Mouse (Mus musculus): Measurements from ENCODE around the gene Taz. TPM values are rescaled to one million over a fixed set of nuclear protein-coding genes. Genes with fewer than 3 reads are reported as not detected.
A peak's percentile ranks its signal among the peaks of the same experiment; 100 is the strongest.

The Taz gene
- total and polyA plus RNA-seq, 3 experiments, result 28.0 to 34.1 TPM; not detected in 1

DNA sequence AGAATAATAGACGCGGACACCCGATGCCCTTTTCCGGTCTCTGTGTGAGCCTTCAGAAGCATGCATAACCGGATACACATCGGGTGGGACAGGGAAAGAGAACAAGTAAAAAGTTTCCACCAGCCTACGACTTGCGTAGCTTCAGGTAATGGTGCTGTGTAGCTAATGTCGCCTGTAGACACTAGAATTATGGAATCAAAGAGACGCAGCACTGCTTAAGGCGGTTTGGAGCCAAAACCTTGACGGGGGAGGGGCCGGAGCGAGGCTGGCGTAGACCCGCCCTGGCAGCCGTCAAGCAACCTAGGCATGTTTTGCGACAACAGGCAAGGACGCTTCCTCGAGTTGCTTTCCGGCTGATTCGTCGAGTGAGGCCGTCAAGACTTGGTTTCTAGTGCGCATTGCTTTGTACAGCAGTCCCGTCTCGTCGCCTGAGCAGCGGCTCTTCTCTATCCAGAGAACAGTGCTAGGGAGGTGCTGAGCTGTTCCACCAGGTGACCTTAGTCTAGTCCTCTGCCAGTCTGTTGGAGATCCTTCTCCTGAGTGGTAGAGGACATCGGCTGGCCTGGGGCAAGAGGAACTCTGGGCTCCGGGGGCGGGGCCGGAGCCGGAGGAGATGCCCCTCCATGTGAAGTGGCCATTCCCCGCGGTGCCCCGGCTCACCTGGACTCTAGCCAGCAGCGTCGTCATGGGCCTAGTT, 831 bp downstream of the Taz start (continued):
- no peak for TF ChIP-seq MEF2A (IDR thresholded peaks at IDR 0.05; ENCODE audit: extremely low read depth, insufficient replicate concordance, low read depth, low read length, poor library complexity, severe bottlenecking)
- no peak for TF ChIP-seq MYB (IDR thresholded peaks at IDR 0.05; ENCODE audit: low read depth, low read length)
- no peak for TF ChIP-seq CHD1 (IDR thresholded peaks at IDR 0.05; ENCODE audit: low read depth, low read length)
- TF ChIP-seq USF1 (IDR thresholded peaks at IDR 0.05; ENCODE audit: low read depth, low read length), result no peak
- TF ChIP-seq USF2 (IDR thresholded peaks at IDR 0.05; ENCODE audit: borderline replicate concordance in 1 of 2, insufficient read depth in 1 of 2, low read depth in 1 of 2, low read length in 2 of 2), result no peak
- TF ChIP-seq RAD21 (IDR thresholded peaks at IDR 0.05; ENCODE audit: low read depth, low read length), result no peak
- peak; percentile 87 for TF ChIP-seq NELFE (IDR thresholded peaks at IDR 0.05; ENCODE audit: low read depth, low read length)
- no peak for TF ChIP-seq ZNF384 (IDR thresholded peaks at IDR 0.05; ENCODE audit: low read depth, low read length)

- H3K36me3 ChIP-seq (ENCODE audit: control insufficient read depth in 1 of 2, insufficient read depth in 2 of 2, low read length in 2 of 2), result peaks cover 0 to 11% of the 10 kb centered on the region in 2 experiments; a peak in 3 of 4 replicates
- H3K27me3 ChIP-seq (ENCODE audit: control insufficient read depth in 1 of 2, insufficient read depth in 2 of 2, low read length in 2 of 2), result no peaks in the 10 kb centered on the region
- H3K9me3 ChIP-seq (replicated peaks; ENCODE audit: insufficient read depth, low read length), result no peaks in the 10 kb centered on the region
- H3K27ac ChIP-seq (ENCODE audit: control insufficient read depth, low read depth, low read length), result peak overlapping the region; percentile 72
- peak; percentile 30 for DNase-seq (ENCODE audit: low read depth, low spot score)
- H3K79me2 ChIP-seq (ENCODE audit: control insufficient read depth, insufficient read depth, low read length, poor library complexity), result peaks cover 13% of the 10 kb centered on the region
- peak overlapping the region; percentile 86 for H3K9ac ChIP-seq (ENCODE audit: control insufficient read depth, low read depth, low read length, poor library complexity, severe bottlenecking)
- H3K4me1 ChIP-seq (ENCODE audit: control insufficient read depth in 1 of 2, insufficient read depth in 2 of 2, low read length in 2 of 2), result peaks cover 0 to 11% of the 10 kb centered on the region in 2 experiments; a peak in 2 of 4 replicates
- peak overlapping the region; percentile 72 to 76 for H3K4me3 ChIP-seq (ENCODE audit: control insufficient read depth in 1 of 2, insufficient read depth in 1 of 2, low read depth in 2 of 2, low read length in 2 of 2)
- TF ChIP-seq TAL1 (IDR thresholded peaks at IDR 0.05; ENCODE audit: low read length), result no peak
- peak; percentile 23; the same call in 1 of the 2 replicates for TF ChIP-seq ELF1 (IDR thresholded peaks at IDR 0.05; ENCODE audit: low read depth, low read length)
Observed at GRCm38 (mm10) chrX:74283092-74283437, 1.4 kb downstream of the Taz start.

DNA sequence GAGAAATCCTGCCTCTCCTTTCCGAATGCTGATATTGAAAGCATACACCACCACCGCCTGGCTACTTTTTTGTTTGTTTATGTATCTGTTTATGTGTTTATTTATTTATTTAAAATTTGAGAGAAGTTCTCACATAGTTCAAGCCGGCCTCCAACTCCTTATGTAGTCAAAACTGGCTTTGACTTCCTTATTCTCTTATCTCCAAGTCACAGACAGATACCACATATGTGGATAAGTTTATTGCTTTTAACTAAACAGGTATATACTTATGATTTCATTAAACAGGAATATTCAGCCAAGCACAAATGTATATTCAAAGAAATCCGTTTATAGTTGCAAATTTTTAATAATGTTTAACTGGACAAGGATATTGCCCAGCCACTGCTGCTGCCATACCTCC, 11.7 kb downstream of the Taz start:
- Histone ChIP-seq H3K9me3 (replicated peaks; ENCODE audit: insufficient read depth, low read length) (no peaks in the 10 kb centered on the region), H3K4me1 (ENCODE audit: control insufficient read depth in 1 of 2, insufficient read depth in 2 of 2, low read length in 2 of 2) (peaks cover under 1 to 4% of the 10 kb centered on the region in 2 experiments; a peak in 3 of 4 replicates), H3K4me3 (ENCODE audit: control insufficient read depth in 1 of 2, insufficient read depth in 1 of 2, low read depth in 2 of 2, low read length in 2 of 2) (no peak overlapping the region), H3K36me3 (ENCODE audit: control insufficient read depth in 1 of 2, insufficient read depth in 2 of 2, low read length in 2 of 2) (peaks cover 0 to 9% of the 10 kb centered on the region in 2 experiments; a peak in 2 of 4 replicates), H3K9ac (ENCODE audit: control insufficient read depth, low read depth, low read length, poor library complexity, severe bottlenecking) (no peak overlapping the region), H3K79me2 (ENCODE audit: control insufficient read depth, insufficient read depth, low read length, poor library complexity) (peaks cover 10% of the 10 kb centered on the region), H3K27me3 (ENCODE audit: control insufficient read depth in 1 of 2, insufficient read depth in 2 of 2, low read length in 2 of 2) (no peaks in the 10 kb centered on the region), H3K27ac (ENCODE audit: control insufficient read depth, low read depth, low read length) (peak overlapping the region; percentile 16; the same call in 1 of the 2 replicates)
- DNase-seq (ENCODE audit: low read depth, low spot score), result peak; percentile 54
- TF ChIP-seq E2F4 (IDR thresholded peaks at IDR 0.05; ENCODE audit: borderline replicate concordance, low read depth, low read length) (no peak), ELF1 (IDR thresholded peaks at IDR 0.05; ENCODE audit: low read depth, low read length) (no peak), RCOR1 (IDR thresholded peaks at IDR 0.05; ENCODE audit: low read depth, low read length) (peak; percentile 65), POLR2AphosphoS5 (IDR thresholded peaks at IDR 0.05; ENCODE audit: borderline replicate concordance, low read depth, low read length) (no peak), UBTF (IDR thresholded peaks at IDR 0.05; ENCODE audit: borderline replicate concordance, insufficient read depth, low read depth, low read length) (no peak), ZC3H11A (IDR thresholded peaks at IDR 0.05; ENCODE audit: low read depth, low read length) (no peak), HCFC1 (IDR thresholded peaks at IDR 0.05; ENCODE audit: low read depth, low read length) (no peak), TAL1 (IDR thresholded peaks at IDR 0.05; ENCODE audit: low read length) (peak; percentile 74), RAD21 (IDR thresholded peaks at IDR 0.05; ENCODE audit: low read depth, low read length) (no peak), SIN3A (IDR thresholded peaks at IDR 0.05; ENCODE audit: low read length) (peak; percentile 34; the same call in 1 of the 2 replicates), ETS1 (IDR thresholded peaks at IDR 0.05; ENCODE audit: low read depth, low read length) (no peak), MAX (IDR thresholded peaks at IDR 0.05; ENCODE audit: low read length) (no peak), ZKSCAN1 (IDR thresholded peaks at IDR 0.05; ENCODE audit: low read depth, low read length) (no peak), KAT2A (conservative IDR thresholded peaks at IDR 0.05; ENCODE audit: low read depth, low read length) (no peak), EP300 (IDR thresholded peaks at IDR 0.05; ENCODE audit: low read depth in 1 of 2, low read length in 2 of 2) (peak; percentile 66 to 84), POLR2AphosphoS2 (IDR thresholded peaks at IDR 0.05; ENCODE audit: low read length) (no peak), MXI1 (IDR thresholded peaks at IDR 0.05; ENCODE audit: low read depth, low read length) (no peak), NRF1 (IDR thresholded peaks at IDR 0.05; ENCODE audit: insufficient read depth, low read depth, low read length, poor library complexity, severe bottlenecking) (no peak), ZNF384 (IDR thresholded peaks at IDR 0.05; ENCODE audit: low read depth, low read length) (no peak), MYC (IDR thresholded peaks at IDR 0.05; ENCODE audit: low read depth, low read length) (no peak), CHD2 (IDR thresholded peaks at IDR 0.05; ENCODE audit: low read length) (no peak), CHD1 (IDR thresholded peaks at IDR 0.05; ENCODE audit: low read depth, low read length) (no peak)
